Mouse (Mus musculus): ENCODE measurements around the gene Cyp4a12b. TPM values are rescaled to one million over a fixed set of nuclear protein-coding genes. Genes with fewer than 3 reads are reported as not detected.

Gene Cyp4a12b
- polyA plus RNA-seq, 1 experiment from 2014 or later: not detected

DNA sequence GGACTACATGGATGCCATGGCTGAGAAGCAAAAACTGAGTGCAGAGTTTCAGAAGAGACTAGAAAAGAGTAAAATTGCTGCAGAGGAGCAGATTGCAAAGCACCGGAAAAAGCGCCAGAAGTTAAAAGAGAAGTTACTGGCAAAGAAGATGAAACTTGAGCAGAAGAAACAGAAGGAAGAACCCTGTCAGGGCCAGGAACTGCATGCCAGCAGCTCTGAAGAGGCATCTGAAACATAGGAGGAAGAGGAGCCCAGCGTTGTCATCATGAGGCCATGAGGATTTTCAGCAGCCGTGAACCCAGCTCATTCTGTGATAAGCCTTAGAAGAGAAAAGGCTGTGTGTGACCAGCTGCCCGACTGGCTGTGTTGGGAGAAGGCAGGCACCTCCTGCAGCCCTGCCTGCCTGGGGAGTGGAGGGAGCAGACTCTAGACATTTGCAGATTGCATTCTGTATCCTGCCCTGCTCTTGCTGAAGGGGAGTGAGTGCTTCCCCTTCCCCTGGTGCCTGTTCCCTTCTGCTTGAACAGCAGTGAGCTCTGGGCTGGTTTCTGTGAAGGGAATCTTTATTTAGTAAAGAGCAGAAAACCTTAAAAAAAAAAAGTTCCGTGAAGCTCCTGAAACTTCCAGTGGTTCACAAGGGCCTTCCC, 69.7 kb downstream of the Cyp4a12b start:
- H3K4me2 ChIP-seq (replicated peaks; ENCODE audit: low read depth, low read length): no peak overlapping the region
- H3K4me1 ChIP-seq (ENCODE audit: control insufficient read depth, insufficient read depth, low read length): no peaks in the 10 kb centered on the region
- H3K4me3 ChIP-seq (ENCODE audit: low read length): no peak overlapping the region
- H3K9me3 ChIP-seq (ENCODE audit: control insufficient read depth, low read length): no peaks in the 10 kb centered on the region
- H3K27me3 ChIP-seq (ENCODE audit: control insufficient read depth, insufficient read depth, low read length): no peaks in the 10 kb centered on the region
- ATAC-seq (ENCODE audit: low FRiP score, low TSS enrichment): no peak
- 75% methylated on average over 6 of the region's 6 CpGs for WGBS
- H3K27ac ChIP-seq (ENCODE audit: low read depth, low read length): no peak overlapping the region
- no peaks in the 10 kb centered on the region for H3K36me3 ChIP-seq (ENCODE audit: control insufficient read depth, insufficient read depth, low read length)
- H3K9ac ChIP-seq (ENCODE audit: low read depth, low read length): no peak overlapping the region

Other genes with a start within 250 kb of the Cyp4a12b start
- gene Cyp4a29, start 169.5 kb upstream of the Cyp4a12b start, polyA plus RNA-seq (2014; fragmentation: Nextera tagmentation; extraction: Ambion mirVana): not detected in 2 replicates
- gene Cyp4a12a, start 112.6 kb upstream of the Cyp4a12b start, polyA plus RNA-seq (2014; fragmentation: Nextera tagmentation; extraction: Ambion mirVana): not detected in 2 replicates
- 0.37 TPM in 2 replicates for gene Cyp4a30b, start 41.0 kb downstream of the Cyp4a12b start, polyA plus RNA-seq (2014; fragmentation: Nextera tagmentation; extraction: Ambion mirVana)
- not detected in 2 replicates for gene Cyp4a14, start 84.5 kb downstream of the Cyp4a12b start, polyA plus RNA-seq (2014; fragmentation: Nextera tagmentation; extraction: Ambion mirVana)
- gene Cyp4a10, start 106.6 kb downstream of the Cyp4a12b start, polyA plus RNA-seq (2014; fragmentation: Nextera tagmentation; extraction: Ambion mirVana): 0.26 and 0.97 TPM in 2 replicates
- gene Cyp4a31, start 152.0 kb downstream of the Cyp4a12b start, polyA plus RNA-seq (2014; fragmentation: Nextera tagmentation; extraction: Ambion mirVana): 5.4 and 19.8 TPM in 2 replicates
- not detected in 2 replicates for gene Cyp4a32, start 189.3 kb downstream of the Cyp4a12b start, polyA plus RNA-seq (2014; fragmentation: Nextera tagmentation; extraction: Ambion mirVana)
- gene Cyp4b1, start 236.1 kb downstream of the Cyp4a12b start, polyA plus RNA-seq (2014; fragmentation: Nextera tagmentation; extraction: Ambion mirVana): 1.9 and 3.1 TPM in 2 replicates